Mouse (Mus musculus) lung, postnatal 36 days (tissue): ENCODE data around the gene Krt77.
A peak's percentile ranks its signal among the peaks of the same experiment; 100 is the strongest.

Experiments
- DNase-seq: peaks from one replicate; pipeline ENCODE4 v3.0.0; 2022; ENCODE audit warnings: mixed read lengths

The Krt77 gene

GRCm38 (mm10) chr15:101869431-101869830 lies at the start of gene Krt77:
Gene Krt77, minus strand, starts transcription at chr15:101869705.
- DNase-seq: no peak

- no peak for DNase-seq
These were observed 46.6 kb upstream of the Krt77 start for GRCm38 (mm10) chr15:101916072-101916471.

GRCm38 (mm10) chr15:101904849-101905248 lies 35.3 kb upstream of the Krt77 start:
- no peak for DNase-seq

- peak; percentile 17 for DNase-seq
These were observed 33.0 kb upstream of the Krt77 start for GRCm38 (mm10) chr15:101902171-101903149.

GRCm38 (mm10) chr15:101895216-101895615 lies 25.7 kb upstream of the Krt77 start:
- no peak for DNase-seq

- DNase-seq: no peak
These were observed 23.3 kb upstream of the Krt77 start, which contains the start of gene Krt76 for GRCm38 (mm10) chr15:101892820-101893219. Gene Krt76, minus strand, starts transcription at chr15:101892920.

- DNase-seq: no peak
These were observed 10.3 kb upstream of the Krt77 start for GRCm38 (mm10) chr15:101879776-101880175.

- no peak for DNase-seq
These were observed 8.5 kb upstream of the Krt77 start for GRCm38 (mm10) chr15:101878041-101878440.

GRCm38 (mm10) chr15:101874383-101874782 lies 4.9 kb upstream of the Krt77 start:
- no peak for DNase-seq

- no peak for DNase-seq
These were observed 3.7 kb upstream of the Krt77 start for GRCm38 (mm10) chr15:101873231-101873630.

- no peak for DNase-seq
These were observed 2.8 kb downstream of the Krt77 start for GRCm38 (mm10) chr15:101866754-101867153.

GRCm38 (mm10) chr15:101860421-101861130 lies 8.9 kb downstream of the Krt77 start:
- no peak for DNase-seq

GRCm38 (mm10) chr15:101859735-101860170 lies 9.8 kb downstream of the Krt77 start:
- peak; percentile 44 for DNase-seq

GRCm38 (mm10) chr15:101858673-101859425 lies 10.7 kb downstream of the Krt77 start:
- no peak for DNase-seq

- DNase-seq: no peak
These were observed 12.8 kb downstream of the Krt77 start for GRCm38 (mm10) chr15:101856696-101857095.

- DNase-seq: no peak
These were observed 13.8 kb downstream of the Krt77 start for GRCm38 (mm10) chr15:101855732-101856131.

GRCm38 (mm10) chr15:101854294-101854693 lies 15.2 kb downstream of the Krt77 start:
- DNase-seq: no peak

- DNase-seq: no peak
These were observed 16.9 kb downstream of the Krt77 start for GRCm38 (mm10) chr15:101852571-101852970.

GRCm38 (mm10) chr15:101850694-101851093 lies 18.8 kb downstream of the Krt77 start, which contains the start of gene Krt1:
Gene Krt1, minus strand, starts transcription at chr15:101850794.
- DNase-seq: no peak

GRCm38 (mm10) chr15:101845971-101846403 lies 23.5 kb downstream of the Krt77 start:
- DNase-seq: peak; percentile 21

GRCm38 (mm10) chr15:101843192-101843591 lies 26.3 kb downstream of the Krt77 start:
- no peak for DNase-seq

- DNase-seq: no peak
These were observed 34.6 kb downstream of the Krt77 start for GRCm38 (mm10) chr15:101834784-101835328.
